Mouse (Mus musculus) brown adipose tissue, adult 24 weeks (tissue): ENCODE data around the gene Sipa1l1. TPM values are rescaled to one million over a fixed set of nuclear protein-coding genes. Genes with fewer than 3 reads are reported as not detected.
A peak's percentile ranks its signal among the peaks of the same experiment; 100 is the strongest.

Source experiments
- H3K27ac ChIP-seq: fragments of 200-500 bp; replicated peaks from 2 replicates; pipeline ENCODE4 v1.5.1; 2012; ENCODE audit warnings: low read depth, mild to moderate bottlenecking, low read length
- H3K4me1 ChIP-seq: fragments of 200-500 bp; 2 replicates; pipeline ENCODE4 v1.6.1; 2012; ENCODE audit warnings: low read length, mixed read lengths; ENCODE audit not compliant: control insufficient read depth, insufficient read depth, insufficient read length
- H3K4me3 ChIP-seq: fragments of 200-500 bp; 2 replicates; pipeline ENCODE4 v1.5.1; 2012; ENCODE audit warnings: low read depth, mild to moderate bottlenecking, low read length, moderate library complexity; ENCODE audit not compliant: insufficient read depth
- polyA plus RNA-seq: library from polyadenylated mRNA; stranded (reverse); fragments of >200 nt; gene quantifications from 2 replicates; pipeline ENCODE4 v1.2.4, GENCODE M21; 2012; ENCODE audit not compliant: missing spikeins, insufficient read depth, insufficient read length

Gene Sipa1l1
- polyA plus RNA-seq, 1 experiment = 29.7 TPM

GRCm38 (mm10) chr12:82213056-82213455, 43.9 kb downstream of the Sipa1l1 start:
- Histone ChIP-seq H3K4me3 (no peak overlapping the region), H3K27ac (no peak overlapping the region), H3K4me1 (peaks cover 18% of the 10 kb centered on the region; the same call in 1 of the 2 replicates)

GRCm38 (mm10) chr12:82214916-82215315, 45.8 kb downstream of the Sipa1l1 start:
- Histone ChIP-seq H3K4me3 (no peak overlapping the region), H3K27ac (no peak overlapping the region), H3K4me1 (peaks cover 8% of the 10 kb centered on the region; the same call in 1 of the 2 replicates)

GRCm38 (mm10) chr12:82216801-82217553, 47.9 kb downstream of the Sipa1l1 start:
- no peak overlapping the region for H3K27ac ChIP-seq
- peaks cover 8% of the 10 kb centered on the region; the same call in 1 of the 2 replicates for H3K4me1 ChIP-seq
- no peak overlapping the region for H3K4me3 ChIP-seq

GRCm38 (mm10) chr12:82218201-82218600, 49.1 kb downstream of the Sipa1l1 start:
- H3K27ac ChIP-seq = no peak overlapping the region
- peaks cover 8% of the 10 kb centered on the region for H3K4me1 ChIP-seq

GRCm38 (mm10) chr12:82220367-82221089, 51.4 kb downstream of the Sipa1l1 start:
- H3K4me3 ChIP-seq = no peak overlapping the region
- peaks cover 16% of the 10 kb centered on the region for H3K4me1 ChIP-seq
- H3K27ac ChIP-seq = no peak overlapping the region

More at GRCm38 (mm10) chr12:82218201-82218600, 49.1 kb downstream of the Sipa1l1 start:
- H3K4me3 ChIP-seq = no peak overlapping the region

GRCm38 (mm10) chr12:82223126-82223815, 54.2 kb downstream of the Sipa1l1 start:
- no peak overlapping the region for H3K4me3 ChIP-seq
- H3K4me1 ChIP-seq = peaks cover 19% of the 10 kb centered on the region
- no peak overlapping the region for H3K27ac ChIP-seq

- Histone ChIP-seq H3K4me3 (no peak overlapping the region), H3K27ac (peak overlapping the region; percentile 41; the same call in 1 of the 2 replicates), H3K4me1 (peaks cover 19% of the 10 kb centered on the region)
These were observed 55.7 kb downstream of the Sipa1l1 start for GRCm38 (mm10) chr12:82224848-82225247.

- no peak overlapping the region for H3K4me3 ChIP-seq
- peaks cover 19% of the 10 kb centered on the region for H3K4me1 ChIP-seq
- H3K27ac ChIP-seq = peak overlapping the region; percentile 59
These were observed 56.2 kb downstream of the Sipa1l1 start for GRCm38 (mm10) chr12:82225278-82225677.

- H3K4me3 ChIP-seq = no peak overlapping the region
- peak overlapping the region; percentile 82 for H3K27ac ChIP-seq
- H3K4me1 ChIP-seq = peaks cover 19% of the 10 kb centered on the region
These were observed 56.7 kb downstream of the Sipa1l1 start for GRCm38 (mm10) chr12:82225751-82226228.

GRCm38 (mm10) chr12:82226311-82227066, 57.4 kb downstream of the Sipa1l1 start:
- no peak overlapping the region for H3K4me3 ChIP-seq
- H3K27ac ChIP-seq = peak overlapping the region; percentile 82
- H3K4me1 ChIP-seq = peaks cover 22% of the 10 kb centered on the region

GRCm38 (mm10) chr12:82230127-82230526, 61.0 kb downstream of the Sipa1l1 start:
- H3K4me1 ChIP-seq = peaks cover 22% of the 10 kb centered on the region

GRCm38 (mm10) chr12:82231191-82231590, 62.1 kb downstream of the Sipa1l1 start:
- peaks cover 14% of the 10 kb centered on the region for H3K4me1 ChIP-seq
- no peak overlapping the region for H3K27ac ChIP-seq
- H3K4me3 ChIP-seq = no peak overlapping the region

More at GRCm38 (mm10) chr12:82230127-82230526, 61.0 kb downstream of the Sipa1l1 start:
- Histone ChIP-seq H3K27ac (no peak overlapping the region), H3K4me3 (no peak overlapping the region)

GRCm38 (mm10) chr12:82233177-82233576, 64.1 kb downstream of the Sipa1l1 start:
- H3K4me3 ChIP-seq = no peak overlapping the region
- peaks cover 8% of the 10 kb centered on the region; the same call in 1 of the 2 replicates for H3K4me1 ChIP-seq
- H3K27ac ChIP-seq = no peak overlapping the region

GRCm38 (mm10) chr12:82234463-82235223, 65.5 kb downstream of the Sipa1l1 start:
- Histone ChIP-seq H3K4me1 (peaks cover 10% of the 10 kb centered on the region; the same call in 1 of the 2 replicates), H3K27ac (no peak overlapping the region), H3K4me3 (no peak overlapping the region)
